Mouse (Mus musculus) T-helper 17 cell (primary cell): ENCODE results near the gene Gipc3.

Experiments
- in situ Hi-C, 2 experiments: fragments of 300-600 bp; cut with MboI, MseI; formaldehyde crosslinking; loops; 1 replicate in 1 of 2; 2 replicates in 1 of 2; pipeline ENCODE4 v1.15.1; 2025; ENCODE audit warnings: high pct_unique_total_duplicates in 2 of 2

The Gipc3 gene

DNA sequence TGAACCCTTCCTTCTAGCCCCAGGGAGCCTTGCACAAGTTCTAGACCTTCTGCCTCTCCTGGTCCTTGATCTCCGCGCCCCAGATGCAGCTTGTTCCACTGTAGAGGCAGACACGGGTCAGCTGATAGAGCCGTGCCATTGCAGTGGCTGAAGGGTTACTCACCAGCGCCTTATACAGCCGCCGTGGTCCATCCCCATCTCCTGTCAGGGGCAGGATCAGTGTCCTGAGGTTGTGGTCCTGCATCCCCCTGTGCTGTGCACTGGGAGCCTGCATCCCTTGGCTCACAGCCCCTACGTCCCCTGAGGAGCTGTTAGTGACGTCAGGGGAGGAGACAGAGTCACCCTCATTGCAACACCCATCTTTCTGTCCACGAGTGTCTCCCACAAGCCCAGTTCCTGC is 39.8 kb downstream of the Gipc3 start:
- in situ Hi-C loops, result loop anchor here in 1 of 2 experiments (5.0 kb wide), 1 partner anchor 44 kb away; no protein-coding TSS in a partner anchor

DNA sequence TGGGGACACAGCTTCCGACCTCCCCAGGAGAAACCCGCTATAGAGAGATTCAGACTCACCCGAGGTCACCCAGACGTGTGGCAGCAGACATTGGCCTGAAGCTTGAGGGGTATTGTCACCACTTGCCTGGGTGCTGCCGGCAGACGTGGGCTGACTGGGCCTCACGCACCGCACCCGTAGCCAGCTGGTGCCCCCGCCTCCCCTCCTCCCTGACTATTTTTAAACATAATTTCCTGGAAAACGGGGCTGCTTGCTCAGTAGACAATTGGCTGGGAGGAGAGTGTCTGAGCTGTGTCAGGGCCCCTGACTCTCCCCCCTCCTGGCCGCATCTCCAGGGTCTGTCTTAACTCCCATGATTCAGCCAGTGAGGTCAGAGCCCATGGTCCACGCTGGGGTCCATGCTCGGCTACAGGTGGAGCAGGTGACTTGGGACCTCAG is 40.3 kb downstream of the Gipc3 start:
- in situ Hi-C loops, result loop anchor here in 1 of 2 experiments (5.0 kb wide), 1 partner anchor 45 kb away; no protein-coding TSS in a partner anchor

DNA sequence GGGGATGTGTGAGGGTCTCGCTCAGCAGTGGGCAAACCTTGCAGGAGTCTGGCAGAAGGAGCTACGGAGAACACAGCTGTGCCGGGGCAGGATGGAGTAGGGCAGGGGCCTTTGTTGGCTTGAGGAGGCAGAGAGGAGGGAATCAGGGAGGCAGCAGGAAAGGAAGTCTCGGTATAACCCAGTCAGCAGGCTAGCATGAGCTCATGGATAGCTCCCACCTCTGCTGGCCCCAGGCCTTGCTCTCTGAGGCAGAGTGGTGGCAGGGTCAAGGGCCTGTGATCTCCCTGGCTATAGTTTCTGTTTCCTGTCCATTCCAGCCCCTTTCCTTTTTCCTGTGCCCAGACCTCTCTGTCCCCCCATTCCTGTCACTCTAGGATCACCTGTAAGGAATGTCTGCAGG is 40.8 kb downstream of the Gipc3 start:
- in situ Hi-C loops, result loop anchor here in 1 of 2 experiments (5.0 kb wide), 1 partner anchor 45 kb away; no protein-coding TSS in a partner anchor

DNA sequence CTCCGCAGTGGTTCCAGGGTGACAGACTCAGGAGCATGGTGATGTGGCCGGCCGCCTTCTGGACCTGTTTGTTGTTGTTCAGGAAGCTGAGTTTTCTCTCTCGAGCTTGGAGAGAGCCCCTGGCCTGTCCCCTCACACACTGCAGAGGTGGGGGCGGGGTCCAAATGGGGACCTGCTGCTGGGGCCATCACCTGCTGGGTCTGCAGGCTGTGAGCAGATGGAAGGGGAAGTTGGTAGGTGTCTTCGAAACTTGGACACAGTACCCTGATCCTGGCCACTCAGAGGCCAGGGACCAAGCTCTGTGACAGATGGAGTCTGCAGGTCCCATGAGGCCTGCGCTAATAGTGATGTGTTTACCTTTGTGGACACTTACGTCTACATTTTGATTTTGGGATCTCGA is 41.7 kb downstream of the Gipc3 start:
- in situ Hi-C loops, result loop anchor here in 1 of 2 experiments (5.0 kb wide), 1 partner anchor 46 kb away; no protein-coding TSS in a partner anchor

DNA sequence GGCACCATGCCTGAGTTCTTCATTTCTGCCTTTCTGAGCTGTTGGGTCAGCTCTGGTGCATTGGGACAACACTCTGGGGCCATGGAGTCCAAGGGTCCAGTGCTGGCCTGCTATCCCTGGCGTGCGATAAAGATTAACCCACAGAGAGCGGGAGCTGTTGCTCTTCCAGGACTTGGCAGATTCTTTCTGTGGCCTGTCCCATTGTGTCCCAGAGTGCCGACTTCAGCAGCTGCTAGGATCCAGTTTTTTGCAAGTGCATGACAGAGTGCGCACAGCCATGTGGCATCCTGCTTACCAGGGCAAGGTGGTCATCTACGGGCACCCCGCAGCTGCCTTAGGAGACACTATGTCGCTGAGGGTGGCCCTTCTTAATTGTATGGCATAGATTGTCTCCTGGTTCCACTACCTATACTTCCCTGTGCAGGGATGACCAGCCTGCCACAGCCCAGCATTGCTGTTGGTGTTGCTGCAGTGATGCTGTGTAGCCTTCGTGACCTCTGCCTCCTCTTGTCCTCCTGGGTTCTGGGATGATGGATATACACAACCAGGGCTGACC is 42.6 kb downstream of the Gipc3 start:
- in situ Hi-C loops, result loop anchor here in 1 of 2 experiments (5.0 kb wide), 1 partner anchor 47 kb away; no protein-coding TSS in a partner anchor

DNA sequence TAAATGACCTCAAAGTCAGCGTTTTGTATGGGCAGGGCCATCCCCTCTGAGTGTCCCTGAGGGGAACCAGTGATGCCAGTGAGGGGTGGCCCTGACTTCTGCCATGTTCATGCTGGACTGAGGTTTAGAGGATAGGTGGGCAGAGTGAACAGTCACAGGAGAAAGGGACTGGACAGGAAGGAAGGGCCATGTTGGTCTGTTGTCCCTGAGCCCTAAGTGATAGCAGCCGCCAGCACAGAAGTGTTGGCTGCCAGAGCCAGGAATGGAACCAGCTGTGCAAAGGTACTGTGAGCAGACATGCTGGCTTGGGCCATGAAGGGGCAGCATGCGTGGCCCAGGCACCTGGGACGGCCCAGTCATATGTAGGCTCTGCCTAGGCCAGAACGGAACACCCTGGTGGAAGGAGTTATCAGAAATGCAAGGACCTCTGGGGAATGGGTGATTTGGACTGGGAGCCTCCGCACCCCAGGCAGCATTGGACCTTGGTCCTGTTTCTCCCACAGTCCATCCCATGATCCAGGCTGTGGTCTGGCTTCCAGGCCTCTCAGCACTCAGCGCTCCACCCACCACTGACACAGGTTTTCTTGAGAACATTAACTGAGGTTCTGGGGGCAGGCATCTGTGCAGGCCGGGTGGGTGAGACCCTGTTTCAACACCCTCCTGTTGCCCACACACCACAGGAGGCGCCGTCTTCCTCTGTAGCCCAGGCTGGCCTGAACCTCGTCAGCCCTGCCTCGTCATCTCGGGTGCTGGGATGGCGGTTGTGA is 43.3 kb downstream of the Gipc3 start:
- in situ Hi-C loops, result loop anchor here in 1 of 2 experiments (5.0 kb wide), 1 partner anchor 48 kb away; no protein-coding TSS in a partner anchor

GRCm38 (mm10) chr10:81298369-81299100 is 44.5 kb downstream of the Gipc3 start:
- in situ Hi-C loops, result no loop called here

GRCm38 (mm10) chr10:81297845-81298244 is 45.2 kb downstream of the Gipc3 start:
- in situ Hi-C loops, result no loop called here

DNA sequence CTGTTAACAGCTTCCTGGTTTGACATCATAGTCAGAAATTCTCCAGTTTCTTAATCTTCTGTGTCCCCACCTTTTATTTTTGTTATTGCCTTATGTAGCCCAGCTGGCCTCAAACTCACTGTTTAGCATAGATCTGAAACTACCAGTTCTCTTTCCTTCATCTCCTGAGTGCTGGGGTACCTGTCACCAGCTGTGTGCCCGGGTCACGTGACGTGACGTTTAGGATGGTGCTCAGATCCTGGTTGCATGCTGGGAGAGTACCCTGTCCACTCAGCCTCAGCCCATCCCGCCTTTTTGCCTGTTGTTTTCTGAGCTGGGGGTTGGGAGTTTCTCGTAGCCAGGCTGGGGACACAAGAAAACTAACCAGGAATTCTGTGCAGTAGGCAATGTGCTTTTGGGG is 45.8 kb downstream of the Gipc3 start:
- in situ Hi-C loops, result no loop called here

- in situ Hi-C loops, result no loop called here
Measured at GRCm38 (mm10) chr10:81295185-81295584, 47.9 kb downstream of the Gipc3 start.

GRCm38 (mm10) chr10:81294442-81294841 is 48.6 kb downstream of the Gipc3 start:
- in situ Hi-C loops, result loop anchor here in 1 of 2 experiments (5.0 kb wide), 1 partner anchor 253 kb away; the partner anchor contains the start of gene Gna11

DNA sequence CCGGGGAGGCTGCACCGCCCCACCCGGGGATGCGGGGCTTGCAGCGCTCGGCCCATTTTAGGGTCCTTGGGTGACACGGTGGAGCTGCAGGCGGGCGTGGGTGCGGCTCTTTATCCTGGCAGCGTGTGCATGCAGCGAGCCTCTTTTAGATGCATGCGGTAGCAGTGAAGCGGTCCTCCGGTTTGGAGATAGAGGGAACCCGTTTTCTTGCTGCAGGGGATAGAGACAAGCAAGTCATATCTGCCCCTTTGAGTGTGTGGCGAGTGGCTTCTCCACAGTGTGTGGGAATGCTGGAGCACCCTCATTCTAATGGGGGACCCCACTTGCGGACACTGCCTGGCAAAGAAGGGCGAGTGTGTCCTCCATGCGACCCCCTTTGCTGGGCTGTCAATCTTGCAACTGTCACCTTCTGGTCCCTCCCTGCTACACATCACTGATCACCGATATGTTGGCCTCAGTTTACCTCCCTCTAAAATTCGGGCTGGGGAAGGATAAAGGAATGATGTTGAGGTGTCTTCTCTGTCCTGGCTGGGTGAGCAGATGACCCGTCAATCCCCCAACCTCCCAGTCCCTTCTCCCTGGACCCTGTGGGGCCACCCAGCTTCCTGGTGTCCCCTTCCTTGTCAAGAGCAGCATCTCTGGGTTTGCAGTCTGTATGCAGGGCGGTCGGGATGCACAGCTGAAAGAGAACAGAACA is 49.6 kb downstream of the Gipc3 start:
- in situ Hi-C loops, result loop anchor here in 1 of 2 experiments (5.0 kb wide), 1 partner anchor 254 kb away; the partner anchor contains the start of gene Gna11

DNA sequence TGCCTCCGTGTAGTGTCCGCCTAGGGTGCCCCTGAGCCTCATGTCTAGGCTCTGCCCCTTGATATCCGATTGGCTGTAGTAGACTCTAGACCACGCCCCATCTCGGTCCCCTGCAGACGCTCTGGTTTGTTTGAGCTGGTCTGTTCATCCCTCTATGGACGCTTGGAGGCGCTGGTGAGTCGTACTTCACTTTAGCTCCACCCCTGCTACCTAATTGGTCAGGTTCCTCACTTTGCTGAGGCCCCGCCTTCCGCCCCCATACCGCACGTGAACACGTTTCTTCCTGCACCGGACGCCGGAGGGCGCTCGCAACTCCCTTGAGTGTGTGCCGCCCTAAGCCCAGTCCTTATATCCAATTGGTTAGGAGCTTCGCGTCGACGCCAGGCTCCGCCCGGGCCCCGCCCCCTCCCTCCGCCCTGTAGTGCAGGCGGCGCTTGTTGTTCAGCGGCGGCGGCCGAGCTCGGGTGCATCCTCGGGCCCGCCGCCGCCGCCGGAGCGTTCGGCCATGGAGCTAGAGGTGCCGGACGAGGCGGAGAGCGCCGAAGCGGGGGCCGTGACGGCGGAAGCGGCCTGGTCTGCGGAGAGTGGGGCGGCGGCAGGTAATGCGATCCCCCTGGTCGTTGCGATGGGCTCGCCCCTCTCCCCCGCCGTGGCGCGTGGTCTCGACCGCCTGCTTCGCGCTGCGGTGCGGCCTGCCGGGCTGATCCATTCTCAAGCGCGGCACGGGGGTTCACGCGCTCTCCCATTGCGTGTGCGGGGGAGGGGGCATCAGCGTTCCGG is 50.3 kb downstream of the Gipc3 start, which contains the start of gene Pip5k1c:
Gene Pip5k1c (plus strand): TSS at position 410 of the 780 bp plus-strand sequence.
- in situ Hi-C loops, result loop anchor here in 1 of 2 experiments (5.0 kb wide), 1 partner anchor 255 kb away; the partner anchor contains the start of gene Gna11

DNA sequence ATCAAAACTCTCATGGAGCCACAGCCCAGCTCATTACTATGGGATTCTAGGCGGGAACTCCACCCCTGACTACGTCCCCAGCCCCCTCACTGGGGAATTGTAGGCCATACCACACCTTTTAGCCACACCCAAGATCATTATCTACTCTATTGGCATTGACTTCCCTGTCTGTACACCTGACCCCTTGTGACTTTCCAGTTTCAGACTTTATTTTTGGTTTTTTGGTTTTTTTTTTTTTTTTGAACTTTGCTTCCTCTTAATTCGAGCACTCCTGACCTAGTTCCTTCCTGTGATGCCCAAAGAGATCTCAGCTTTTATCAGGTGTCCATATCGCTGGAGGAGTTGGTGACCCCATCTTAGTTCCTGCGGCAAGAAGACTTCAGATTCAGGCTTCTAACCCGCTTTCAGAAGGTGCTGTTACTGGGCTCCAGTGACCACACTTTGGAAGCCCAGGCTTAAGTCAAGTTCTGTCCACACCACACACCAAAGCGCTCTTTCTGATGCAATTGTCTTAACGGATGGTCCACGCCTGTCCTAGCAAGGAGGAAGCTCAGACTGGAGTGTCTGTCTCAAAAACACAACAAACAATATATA is 51.5 kb downstream of the Gipc3 start, which contains the start of gene Tjp3:
Gene Tjp3 (minus strand): TSS at position 71 of the 594 bp plus-strand sequence.
- in situ Hi-C loops, result loop anchor here in 1 of 2 experiments (5.0 kb wide), 1 partner anchor 256 kb away; the partner anchor contains the start of gene Gna11

DNA sequence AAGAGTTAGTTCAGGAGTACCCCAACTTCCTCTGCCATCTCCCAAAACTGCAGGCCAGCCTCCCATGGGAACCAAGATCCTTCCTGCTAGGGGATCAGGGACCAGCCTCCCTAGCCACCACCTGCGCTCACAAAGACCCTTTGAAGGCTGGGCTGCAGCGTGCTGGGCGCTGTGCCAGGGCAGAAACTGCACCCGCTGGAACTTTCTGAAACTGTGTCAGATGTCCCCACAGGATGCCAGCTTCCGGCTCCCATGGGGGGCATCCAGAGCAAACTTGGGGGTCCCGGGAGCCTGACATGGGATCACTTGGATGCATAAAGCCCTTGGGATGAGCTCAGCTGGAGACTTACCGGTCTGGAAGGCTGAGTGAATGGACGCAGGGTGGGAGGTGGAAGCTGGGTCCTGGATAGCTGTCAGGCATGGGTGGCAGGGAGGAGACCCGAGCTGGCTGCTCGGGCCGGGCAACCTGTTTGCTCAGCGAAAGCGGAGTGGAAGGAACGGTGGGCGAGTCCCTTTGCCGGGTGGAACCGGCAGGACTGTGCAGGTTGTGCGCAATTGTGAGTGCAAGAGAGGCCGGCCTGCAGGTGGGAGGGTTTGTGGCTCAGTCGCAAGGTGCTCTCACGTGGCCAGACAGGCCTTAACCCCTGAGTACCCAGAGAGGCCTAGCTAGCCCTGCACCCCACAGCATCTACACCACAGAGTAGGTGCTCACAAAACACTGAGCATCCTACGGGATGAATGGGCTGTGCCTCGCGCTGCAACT is 52.2 kb downstream of the Gipc3 start:
- in situ Hi-C loops, result loop anchor here in 1 of 2 experiments (5.0 kb wide), 1 partner anchor 256 kb away; the partner anchor contains the start of gene Gna11

- in situ Hi-C loops, result loop anchor here (5.0 to 10.0 kb wide), 3 partner anchors 32 to 257 kb away; partner anchors contain the start of genes Gipc3 (in 2 of the 2), Cactin (in 1 of the 2) and Gna11 (in 1 of the 2)
Measured at GRCm38 (mm10) chr10:81289811-81290210, 53.3 kb downstream of the Gipc3 start.

DNA sequence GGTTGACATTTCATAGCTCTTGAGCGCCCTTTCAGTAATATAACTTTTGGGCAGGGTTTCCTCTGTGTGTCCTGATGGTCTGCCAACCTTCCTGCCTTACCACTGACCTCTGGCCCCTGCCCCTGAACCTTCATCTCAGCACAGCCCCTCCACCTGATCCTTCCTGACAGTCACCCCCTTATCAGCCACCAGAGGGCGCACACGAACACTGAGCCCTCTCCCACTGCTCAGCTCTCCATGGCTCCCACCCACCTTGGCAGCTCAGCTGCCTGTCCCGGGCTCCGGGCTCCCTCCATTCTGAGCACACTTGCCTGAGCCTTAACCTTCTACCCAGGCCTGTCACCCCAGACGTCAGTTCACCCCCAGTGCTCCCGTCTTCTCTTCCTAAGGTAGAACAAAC is 53.8 kb downstream of the Gipc3 start:
- in situ Hi-C loops, result loop anchor here (5.0 to 10.0 kb wide), 2 partner anchors 33 to 56 kb away; partner anchors contain the start of genes Gipc3 (in 2 of the 2) and Cactin (in 1 of the 2)

- in situ Hi-C loops, result loop anchor here (5.0 to 10.0 kb wide), 2 partner anchors 34 to 56 kb away; partner anchors contain the start of genes Gipc3 (in 2 of the 2) and Cactin (in 1 of the 2)
Measured at GRCm38 (mm10) chr10:81288601-81289000, 54.5 kb downstream of the Gipc3 start.
